Mouse (Mus musculus): ENCODE results near the gene Snrnp25. TPM values are rescaled to one million over a fixed set of nuclear protein-coding genes. Genes with fewer than 3 reads are reported as not detected.

The Snrnp25 gene
- polyA plus RNA-seq, 1 experiment from 2014 or later = 49.9 TPM

GRCm38 (mm10) chr11:32178506-32178905 lies 26.7 kb upstream of the Snrnp25 start:
- ATAC-seq (ENCODE audit: low FRiP score) = no peak
- H3K4me3 ChIP-seq (replicated peaks; ENCODE audit: low read length) = no peak overlapping the region
- WGBS = 80% methylated on average over 1 of the region's 1 CpGs
- H3K27ac ChIP-seq = no peak overlapping the region
- no peaks in the 10 kb centered on the region for H3K9me3 ChIP-seq (ENCODE audit: control insufficient read depth, low read length)
- H3K4me1 ChIP-seq (replicated peaks; ENCODE audit: control insufficient read depth, insufficient read depth, low read length) = no peaks in the 10 kb centered on the region
- no peak for DNase-seq (ENCODE audit: low spot score)
- H3K9ac ChIP-seq = no peak overlapping the region
- H3K4me2 ChIP-seq (replicated peaks) = no peak overlapping the region
- H3K27me3 ChIP-seq (ENCODE audit: control insufficient read depth, insufficient read depth, low read length) = no peaks in the 10 kb centered on the region
- no peaks in the 10 kb centered on the region for H3K36me3 ChIP-seq (replicated peaks; ENCODE audit: control insufficient read depth, insufficient read depth)

- Histone ChIP-seq H3K9ac (no peak overlapping the region), H3K36me3 (replicated peaks; ENCODE audit: control insufficient read depth, insufficient read depth) (no peaks in the 10 kb centered on the region), H3K4me2 (replicated peaks) (no peak overlapping the region), H3K9me3 (ENCODE audit: control insufficient read depth, low read length) (no peaks in the 10 kb centered on the region), H3K27me3 (ENCODE audit: control insufficient read depth, insufficient read depth, low read length) (no peaks in the 10 kb centered on the region), H3K4me3 (replicated peaks; ENCODE audit: low read length) (no peak overlapping the region), H3K27ac (no peak overlapping the region), H3K4me1 (replicated peaks; ENCODE audit: control insufficient read depth, insufficient read depth, low read length) (no peaks in the 10 kb centered on the region)
- 79% methylated on average over 4 of the region's 4 CpGs for WGBS
- no peak for DNase-seq (ENCODE audit: low spot score)
- no peak for ATAC-seq (ENCODE audit: low FRiP score)
These were observed 24.0 kb upstream of the Snrnp25 start for GRCm38 (mm10) chr11:32181246-32181645.

GRCm38 (mm10) chr11:32181973-32182868 lies 23.0 kb upstream of the Snrnp25 start:
- Histone ChIP-seq H3K27ac (no peak overlapping the region), H3K4me1 (replicated peaks; ENCODE audit: control insufficient read depth, insufficient read depth, low read length) (no peaks in the 10 kb centered on the region), H3K4me2 (replicated peaks) (0 out of 2 replicates have a peak overlapping the region, but pooled peaks have one; percentile 10), H3K27me3 (ENCODE audit: control insufficient read depth, insufficient read depth, low read length) (no peaks in the 10 kb centered on the region), H3K36me3 (replicated peaks; ENCODE audit: control insufficient read depth, insufficient read depth) (no peaks in the 10 kb centered on the region), H3K9me3 (ENCODE audit: control insufficient read depth, low read length) (no peaks in the 10 kb centered on the region), H3K4me3 (replicated peaks; ENCODE audit: low read length) (no peak overlapping the region), H3K9ac (no peak overlapping the region)
- ATAC-seq (ENCODE audit: low FRiP score) (peak; percentile 76; the same call in 1 of the 2 replicates), DNase-seq (ENCODE audit: low spot score) (peak; percentile 95)
- 52% methylated on average over 24 of the region's 25 CpGs for WGBS

GRCm38 (mm10) chr11:32184469-32184868 lies 20.7 kb upstream of the Snrnp25 start:
- no peak for DNase-seq (ENCODE audit: low spot score)
- 91% methylated on average over 8 of the region's 8 CpGs for WGBS
- Histone ChIP-seq H3K36me3 (replicated peaks; ENCODE audit: control insufficient read depth, insufficient read depth) (no peaks in the 10 kb centered on the region), H3K4me1 (replicated peaks; ENCODE audit: control insufficient read depth, insufficient read depth, low read length) (no peaks in the 10 kb centered on the region), H3K9me3 (ENCODE audit: control insufficient read depth, low read length) (no peaks in the 10 kb centered on the region), H3K4me3 (replicated peaks; ENCODE audit: low read length) (no peak overlapping the region), H3K27ac (no peak overlapping the region), H3K9ac (no peak overlapping the region), H3K4me2 (replicated peaks) (no peak overlapping the region), H3K27me3 (ENCODE audit: control insufficient read depth, insufficient read depth, low read length) (no peaks in the 10 kb centered on the region)
- no peak for ATAC-seq (ENCODE audit: low FRiP score)

- no peak overlapping the region for H3K9ac ChIP-seq
- no peaks in the 10 kb centered on the region for H3K36me3 ChIP-seq (replicated peaks; ENCODE audit: control insufficient read depth, insufficient read depth)
- no peak overlapping the region for H3K27ac ChIP-seq
- ATAC-seq (ENCODE audit: low FRiP score) (no peak), DNase-seq (ENCODE audit: low spot score) (no peak)
- no peak overlapping the region for H3K4me2 ChIP-seq (replicated peaks)
- 86% methylated on average over 3 of the region's 3 CpGs for WGBS
- no peaks in the 10 kb centered on the region for H3K4me1 ChIP-seq (replicated peaks; ENCODE audit: control insufficient read depth, insufficient read depth, low read length)
- H3K27me3 ChIP-seq (ENCODE audit: control insufficient read depth, insufficient read depth, low read length) = no peaks in the 10 kb centered on the region
- no peak overlapping the region for H3K4me3 ChIP-seq (replicated peaks; ENCODE audit: low read length)
- H3K9me3 ChIP-seq (ENCODE audit: control insufficient read depth, low read length) = no peaks in the 10 kb centered on the region
These were observed 19.2 kb upstream of the Snrnp25 start for GRCm38 (mm10) chr11:32186031-32186430.

GRCm38 (mm10) chr11:32187256-32187655 lies 18.0 kb upstream of the Snrnp25 start:
- Histone ChIP-seq H3K9me3 (ENCODE audit: control insufficient read depth, low read length) (no peaks in the 10 kb centered on the region), H3K27ac (no peak overlapping the region), H3K4me3 (replicated peaks; ENCODE audit: low read length) (no peak overlapping the region), H3K4me2 (replicated peaks) (no peak overlapping the region), H3K9ac (no peak overlapping the region), H3K36me3 (replicated peaks; ENCODE audit: control insufficient read depth, insufficient read depth) (no peaks in the 10 kb centered on the region), H3K27me3 (ENCODE audit: control insufficient read depth, insufficient read depth, low read length) (no peaks in the 10 kb centered on the region), H3K4me1 (replicated peaks; ENCODE audit: control insufficient read depth, insufficient read depth, low read length) (no peaks in the 10 kb centered on the region)
- ATAC-seq (ENCODE audit: low FRiP score) (no peak), DNase-seq (ENCODE audit: low spot score) (no peak)
- 88% methylated on average over 4 of the region's 4 CpGs for WGBS

GRCm38 (mm10) chr11:32188881-32189280 lies 16.3 kb upstream of the Snrnp25 start:
- 88% methylated on average over 12 of the region's 12 CpGs for WGBS
- Histone ChIP-seq H3K36me3 (replicated peaks; ENCODE audit: control insufficient read depth, insufficient read depth) (no peaks in the 10 kb centered on the region), H3K4me1 (replicated peaks; ENCODE audit: control insufficient read depth, insufficient read depth, low read length) (no peaks in the 10 kb centered on the region), H3K27me3 (ENCODE audit: control insufficient read depth, insufficient read depth, low read length) (no peaks in the 10 kb centered on the region), H3K4me3 (replicated peaks; ENCODE audit: low read length) (no peak overlapping the region), H3K4me2 (replicated peaks) (no peak overlapping the region), H3K27ac (no peak overlapping the region), H3K9ac (no peak overlapping the region), H3K9me3 (ENCODE audit: control insufficient read depth, low read length) (no peaks in the 10 kb centered on the region)
- ATAC-seq (ENCODE audit: low FRiP score) (no peak), DNase-seq (ENCODE audit: low spot score) (no peak)

- no peak for ATAC-seq (ENCODE audit: low FRiP score)
- 66% methylated on average over 5 of the region's 5 CpGs for WGBS
- no peaks in the 10 kb centered on the region for H3K9me3 ChIP-seq (ENCODE audit: control insufficient read depth, low read length)
- H3K36me3 ChIP-seq (replicated peaks; ENCODE audit: control insufficient read depth, insufficient read depth) = no peaks in the 10 kb centered on the region
- H3K4me2 ChIP-seq (replicated peaks) = no peak overlapping the region
- H3K27me3 ChIP-seq (ENCODE audit: control insufficient read depth, insufficient read depth, low read length) = no peaks in the 10 kb centered on the region
- no peaks in the 10 kb centered on the region for H3K4me1 ChIP-seq (replicated peaks; ENCODE audit: control insufficient read depth, insufficient read depth, low read length)
- H3K9ac ChIP-seq = no peak overlapping the region
- no peak for DNase-seq (ENCODE audit: low spot score)
- H3K27ac ChIP-seq = no peak overlapping the region
- no peak overlapping the region for H3K4me3 ChIP-seq (replicated peaks; ENCODE audit: low read length)
These were observed 15.8 kb upstream of the Snrnp25 start for GRCm38 (mm10) chr11:32189434-32189833.

- H3K36me3 ChIP-seq (replicated peaks; ENCODE audit: control insufficient read depth, insufficient read depth) = no peaks in the 10 kb centered on the region
- no peak overlapping the region for H3K9ac ChIP-seq
- no peaks in the 10 kb centered on the region for H3K9me3 ChIP-seq (ENCODE audit: control insufficient read depth, low read length)
- H3K4me3 ChIP-seq (replicated peaks; ENCODE audit: low read length) = no peak overlapping the region
- H3K4me2 ChIP-seq (replicated peaks) = no peak overlapping the region
- ATAC-seq (ENCODE audit: low FRiP score) (no peak), DNase-seq (ENCODE audit: low spot score) (no peak)
- 63% methylated on average over 9 of the region's 9 CpGs for WGBS
- H3K27ac ChIP-seq = no peak overlapping the region
- no peaks in the 10 kb centered on the region for H3K27me3 ChIP-seq (ENCODE audit: control insufficient read depth, insufficient read depth, low read length)
- no peaks in the 10 kb centered on the region for H3K4me1 ChIP-seq (replicated peaks; ENCODE audit: control insufficient read depth, insufficient read depth, low read length)
These were observed 15.1 kb upstream of the Snrnp25 start for GRCm38 (mm10) chr11:32190119-32190518.

Data from hindbrain, embryonic 14.5 days (tissue).